Mouse (Mus musculus) hindbrain, postnatal 0 days (tissue): ENCODE measurements around the gene 4933405L10Rik. TPM values are rescaled to one million over a fixed set of nuclear protein-coding genes. Genes with fewer than 3 reads are reported as not detected.

Experiments used
- ATAC-seq: fragments of 200-750 bp; cut with Nextera tagmentation; 2 replicates; pipeline ENCODE4 v1.8.0; 2017; ENCODE audit warnings: mild to moderate bottlenecking, moderate TSS enrichment, moderate library complexity
- DNase-seq: peaks from one replicate; pipeline ENCODE4 v3.0.0-alpha.2; 2015; ENCODE audit warnings: low spot score
- H3K27ac ChIP-seq: fragments of 300-500 bp; sonication (generic); 2 replicates; pipeline ENCODE4 v1.5.1; 2014; ENCODE audit warnings: mild to moderate bottlenecking
- H3K27me3 ChIP-seq: fragments of 300-500 bp; sonication (generic); 2 replicates; pipeline ENCODE4 v1.6.1; 2014; ENCODE audit warnings: low read length, mixed read lengths; ENCODE audit not compliant: insufficient read depth
- H3K36me3 ChIP-seq: fragments of 300-500 bp; sonication (generic); 2 replicates; pipeline ENCODE4 v1.6.1; 2014; ENCODE audit warnings: low read length, mixed read lengths; ENCODE audit not compliant: insufficient read depth
- H3K4me1 ChIP-seq: fragments of 300-500 bp; sonication (generic); 2 replicates; pipeline ENCODE4 v1.6.1; 2014; ENCODE audit warnings: antibody characterized with exemption, low read length, mixed read lengths; ENCODE audit not compliant: insufficient read depth
- H3K4me2 ChIP-seq: fragments of 300-500 bp; sonication (generic); 2 replicates; pipeline ENCODE4 v1.6.1; 2014; ENCODE audit warnings: low read depth, mild to moderate bottlenecking, low read length, moderate library complexity, mixed read lengths
- H3K4me3 ChIP-seq: fragments of 300-500 bp; sonication (generic); 2 replicates; pipeline ENCODE4 v1.5.1; 2014; ENCODE audit warnings: low read length
- H3K9ac ChIP-seq: fragments of 300-500 bp; sonication (generic); replicated peaks from 2 replicates; pipeline ENCODE4 v1.6.1; 2014; ENCODE audit warnings: mild to moderate bottlenecking, low read length, moderate library complexity, mixed read lengths
- H3K9me3 ChIP-seq: fragments of 300-500 bp; sonication (generic); 2 replicates; pipeline ENCODE4 v1.6.1; 2016; ENCODE audit warnings: low read length, mixed read lengths
- CTCF ChIP-seq: IDR thresholded peaks from 2 replicates; pipeline ENCODE4 v1.5.1; 2016; ENCODE audit warnings: antibody characterized with exemption, control low read depth, low read depth
- WGBS: fragments of 180-500 bp; shearing (Covaris S2); extraction: QIAGEN DNeasy Blood & Tissue Kit; methylation state at CpG from one replicate; pipeline ENCODE4 v1.1.7; 2014; 5-methylcytosine and 5-hydroxymethylcytosine counted together
- polyA plus RNA-seq: library from polyadenylated mRNA; unstranded; fragments of >200 nt; fragmentation: Nextera tagmentation; extraction: Ambion mirVana; gene quantifications from 2 replicates; pipeline ENCODE4 v1.2.1, GENCODE M21; 2015
- total RNA-seq: library from RNA; depleted of rRNA; stranded (reverse); fragments of >200 nt; gene quantifications from 2 replicates; pipeline ENCODE4 v1.2.3, GENCODE M21; 2014

Gene 4933405L10Rik
- total and polyA plus RNA-seq, 2 experiments from 2014 or later: 0.38 TPM; not detected in 1

- ATAC-seq (peak; percentile 80), DNase-seq (peak; percentile 97)
- H3K27me3 ChIP-seq: no peaks in the 10 kb centered on the region
- peak within 1 kb of the TSS; percentile 72 for H3K4me3 ChIP-seq
- peaks cover 11% of the 10 kb centered on the region for H3K4me1 ChIP-seq
- peak within 1 kb of the TSS; percentile 92 for H3K27ac ChIP-seq
- H3K4me2 ChIP-seq: peak within 1 kb of the TSS; percentile 98
- peaks cover 24% of the 10 kb centered on the region; the same call in 1 of the 2 replicates for H3K36me3 ChIP-seq
- H3K9me3 ChIP-seq: no peaks in the 10 kb centered on the region
- WGBS: under 1% methylated on average over 57 of the region's 60 CpGs
- peak within 1 kb of the TSS; percentile 53 for H3K9ac ChIP-seq
- peak; percentile 34 for TF ChIP-seq CTCF
These were observed 6.3 kb upstream of the 4933405L10Rik start, which contains the start of the genes Acd and Pard6a for GRCm38 (mm10) chr8:105700966-105701824. TSS of gene Acd (minus strand) at chr8:105701102. TSS of gene Pard6a (plus strand) at chr8:105701148.

GRCm38 (mm10) chr8:105702001-105702401, 5.5 kb upstream of the 4933405L10Rik start:
- TF ChIP-seq CTCF: no peak
- H3K4me2 ChIP-seq: peak overlapping the region; percentile 98
- H3K36me3 ChIP-seq: peaks cover 19% of the 10 kb centered on the region; the same call in 1 of the 2 replicates
- no peaks in the 10 kb centered on the region for H3K27me3 ChIP-seq
- H3K9me3 ChIP-seq: no peaks in the 10 kb centered on the region
- DNase-seq (peak; percentile 38), ATAC-seq (peak; percentile 10; the same call in 1 of the 2 replicates)
- peaks cover 19% of the 10 kb centered on the region for H3K4me1 ChIP-seq
- WGBS: 31% methylated on average over 18 of the region's 18 CpGs
- peak overlapping the region; percentile 72 for H3K4me3 ChIP-seq
- peak overlapping the region; percentile 53 for H3K9ac ChIP-seq
- H3K27ac ChIP-seq: peak overlapping the region; percentile 92

DNA sequence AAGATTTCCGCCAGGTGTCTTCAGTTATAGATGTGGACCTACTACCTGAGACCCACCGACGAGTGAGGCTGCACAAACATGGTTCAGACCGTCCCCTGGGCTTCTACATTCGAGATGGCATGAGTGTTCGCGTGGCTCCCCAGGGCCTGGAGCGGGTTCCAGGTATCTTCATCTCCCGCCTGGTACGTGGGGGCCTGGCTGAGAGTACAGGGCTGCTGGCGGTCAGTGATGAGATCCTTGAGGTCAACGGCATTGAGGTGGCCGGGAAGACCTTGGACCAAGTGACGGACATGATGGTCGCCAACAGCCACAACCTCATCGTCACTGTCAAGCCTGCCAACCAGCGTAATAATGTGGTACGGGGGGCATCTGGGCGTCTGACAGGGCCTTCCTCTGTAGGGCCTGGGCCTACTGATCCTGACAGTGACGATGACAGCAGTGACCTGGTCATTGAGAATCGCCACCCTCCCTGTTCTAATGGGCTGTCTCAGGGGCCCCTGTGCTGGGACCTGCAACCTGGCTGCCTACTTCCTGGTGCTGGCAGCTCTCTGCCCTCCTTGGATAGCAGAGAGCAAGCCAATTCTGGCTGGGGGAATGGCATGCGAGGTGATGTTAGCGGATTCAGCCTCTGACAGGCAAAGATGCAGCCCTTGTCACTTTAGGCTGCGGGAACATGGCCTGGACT, 4.6 kb upstream of the 4933405L10Rik start:
- H3K9ac ChIP-seq: no peak overlapping the region
- DNase-seq (no peak), ATAC-seq (no peak)
- TF ChIP-seq CTCF: no peak
- WGBS: 94% methylated on average over 24 of the region's 24 CpGs
- no peak overlapping the region for H3K4me2 ChIP-seq
- H3K27ac ChIP-seq: no peak overlapping the region
- H3K27me3 ChIP-seq: no peaks in the 10 kb centered on the region
- no peaks in the 10 kb centered on the region for H3K9me3 ChIP-seq
- peaks cover 19% of the 10 kb centered on the region for H3K4me1 ChIP-seq
- H3K36me3 ChIP-seq: peaks cover 14% of the 10 kb centered on the region; the same call in 1 of the 2 replicates
- H3K4me3 ChIP-seq: no peak overlapping the region

- Histone ChIP-seq H3K27ac (no peak overlapping the region), H3K27me3 (no peaks in the 10 kb centered on the region), H3K36me3 (0 out of 2 replicates have a peak, but pooled peaks cover 4% of the 10 kb centered on the region), H3K9ac (no peak overlapping the region), H3K4me3 (no peak overlapping the region), H3K4me1 (peaks cover 24% of the 10 kb centered on the region), H3K4me2 (no peak overlapping the region), H3K9me3 (no peaks in the 10 kb centered on the region)
- TF ChIP-seq CTCF: no peak
- WGBS: 86% methylated on average over 34 of the region's 34 CpGs
- ATAC-seq (no peak), DNase-seq (no peak)
These were observed 3.2 kb upstream of the 4933405L10Rik start for GRCm38 (mm10) chr8:105704146-105704812.

GRCm38 (mm10) chr8:105704955-105705354, 2.5 kb upstream of the 4933405L10Rik start:
- Histone ChIP-seq H3K4me3 (no peak overlapping the region), H3K36me3 (0 out of 2 replicates have a peak, but pooled peaks cover 4% of the 10 kb centered on the region), H3K9me3 (no peaks in the 10 kb centered on the region), H3K27me3 (no peaks in the 10 kb centered on the region), H3K4me1 (peaks cover 22% of the 10 kb centered on the region), H3K27ac (no peak overlapping the region), H3K4me2 (no peak overlapping the region), H3K9ac (no peak overlapping the region)
- TF ChIP-seq CTCF: no peak
- DNase-seq: no peak
- 76% methylated on average over 6 of the region's 6 CpGs for WGBS
- ATAC-seq: no peak

GRCm38 (mm10) chr8:105706426-105706825, 1.0 kb upstream of the 4933405L10Rik start:
- H3K9ac ChIP-seq: no peak overlapping the region
- TF ChIP-seq CTCF: no peak
- H3K4me2 ChIP-seq: peak overlapping the region; percentile 99
- H3K9me3 ChIP-seq: no peaks in the 10 kb centered on the region
- ATAC-seq (no peak), DNase-seq (no peak)
- no peak overlapping the region for H3K4me3 ChIP-seq
- 68% methylated on average over 12 of the region's 12 CpGs for WGBS
- peaks cover 16% of the 10 kb centered on the region; the same call in 1 of the 2 replicates for H3K4me1 ChIP-seq
- no peak overlapping the region for H3K27ac ChIP-seq
- 0 out of 2 replicates have a peak, but pooled peaks cover 4% of the 10 kb centered on the region for H3K36me3 ChIP-seq
- no peaks in the 10 kb centered on the region for H3K27me3 ChIP-seq
